Mouse (Mus musculus) neural tube, embryonic 11.5 days (tissue): Measurements from ENCODE around the gene Ubac2. TPM values are rescaled to one million over a fixed set of nuclear protein-coding genes. Genes with fewer than 3 reads are reported as not detected.

Source experiments
- ATAC-seq: fragments of 200-750 bp; cut with Nextera tagmentation; 2 replicates; pipeline ENCODE4 v1.8.0; 2017; ENCODE audit warnings: moderate number of reproducible peaks, mild to moderate bottlenecking, moderate TSS enrichment, moderate library complexity; ENCODE audit not compliant: insufficient read depth, low FRiP score, low TSS enrichment
- DNase-seq: peaks from one replicate; pipeline ENCODE4 v3.0.0-alpha.2; 2015; ENCODE audit warnings: low spot score
- H3K27ac ChIP-seq: fragments of 300-500 bp; sonication (generic); 2 replicates; pipeline ENCODE4 v1.5.1; 2014; ENCODE audit warnings: low read depth, mild to moderate bottlenecking, low read length
- H3K27me3 ChIP-seq: fragments of 300-500 bp; sonication (generic); 2 replicates; pipeline ENCODE4 v1.6.1; 2014; ENCODE audit warnings: mild to moderate bottlenecking, low read length, mixed read lengths; ENCODE audit not compliant: control insufficient read depth, insufficient read depth
- H3K36me3 ChIP-seq: fragments of 300-500 bp; sonication (generic); 2 replicates; pipeline ENCODE4 v1.6.1; 2014; ENCODE audit warnings: mild to moderate bottlenecking, low read length, moderate library complexity, mixed read lengths; ENCODE audit not compliant: control insufficient read depth, insufficient read depth
- H3K4me1 ChIP-seq: fragments of 300-500 bp; sonication (generic); 2 replicates; pipeline ENCODE4 v1.6.1; 2014; ENCODE audit warnings: low read length, mixed read lengths; ENCODE audit not compliant: control insufficient read depth, insufficient read depth
- H3K4me2 ChIP-seq: fragments of 300-500 bp; sonication (generic); 2 replicates; pipeline ENCODE4 v1.6.1; 2014; ENCODE audit warnings: low read depth, mild to moderate bottlenecking, moderate library complexity
- H3K4me3 ChIP-seq: fragments of 300-500 bp; sonication (generic); 2 replicates; pipeline ENCODE4 v1.5.1; 2014; ENCODE audit warnings: low read depth, low read length
- H3K9ac ChIP-seq: fragments of 300-500 bp; sonication (generic); 2 replicates; pipeline ENCODE4 v1.6.1; 2014; ENCODE audit warnings: mild to moderate bottlenecking, low read length
- H3K9me3 ChIP-seq: fragments of 300-500 bp; sonication (generic); 2 replicates; pipeline ENCODE4 v1.6.1; 2016; ENCODE audit warnings: low read length; ENCODE audit not compliant: control insufficient read depth
- WGBS: fragments of 180-500 bp; shearing (Covaris S2); extraction: QIAGEN DNeasy Blood & Tissue Kit; methylation state at CpG from one replicate; pipeline ENCODE4 v1.1.7; 2014; 5-methylcytosine and 5-hydroxymethylcytosine counted together
- polyA plus RNA-seq: library from polyadenylated mRNA; unstranded; fragments of >200 nt; fragmentation: Nextera tagmentation; extraction: Ambion mirVana; gene quantifications from 2 replicates; pipeline ENCODE4 v1.2.1, GENCODE M21; 2014

Ubac2 gene
- polyA plus RNA-seq, 1 experiment from 2014 or later, result 70.4 TPM

DNA sequence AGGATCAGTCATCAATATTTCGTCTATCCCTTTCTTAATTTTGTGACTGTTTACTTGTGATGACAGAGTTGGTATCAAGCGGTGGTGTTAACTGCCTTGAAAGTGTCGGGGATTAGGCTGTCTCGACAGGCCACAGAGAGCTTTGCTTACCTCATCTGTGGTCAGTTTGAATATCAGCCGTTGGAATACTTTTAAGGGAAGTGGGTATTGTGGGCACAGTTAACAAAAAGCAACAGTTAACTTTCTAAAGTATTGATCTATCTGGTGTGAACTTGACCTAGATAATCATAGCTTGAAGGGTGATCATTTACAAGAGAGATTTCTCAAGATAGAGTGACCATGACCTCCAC lies 56.2 kb downstream of the Ubac2 start:
- Histone ChIP-seq H3K4me1 (no peaks in the 10 kb centered on the region), H3K36me3 (0 out of 2 replicates have a peak, but pooled peaks cover 2% of the 10 kb centered on the region), H3K4me2 (no peak overlapping the region), H3K27ac (no peak overlapping the region), H3K4me3 (no peak overlapping the region), H3K9ac (no peak overlapping the region), H3K27me3 (no peaks in the 10 kb centered on the region), H3K9me3 (no peaks in the 10 kb centered on the region)
- no peak for ATAC-seq
- DNase-seq, result no peak
- WGBS, result 93% methylated on average over 5 of the region's 5 CpGs

DNA sequence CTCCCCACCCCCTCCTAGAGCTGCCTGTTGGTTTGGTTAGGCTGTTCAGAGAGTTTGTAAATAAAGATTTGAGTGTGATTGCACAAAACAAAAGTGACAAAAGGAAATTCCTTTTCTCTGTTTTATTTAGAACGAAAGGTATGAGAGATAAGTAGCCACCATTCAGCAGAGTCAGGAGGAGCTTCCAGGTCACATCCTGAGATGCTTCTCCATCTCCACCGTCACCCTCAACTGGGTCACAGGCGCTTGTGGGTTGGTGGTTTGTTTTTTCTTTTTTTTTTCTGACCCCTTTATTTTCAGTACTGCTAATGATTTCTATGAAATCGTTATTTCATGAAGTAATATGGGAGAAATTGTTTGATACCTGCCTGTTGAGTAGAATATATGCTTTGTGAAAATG lies 57.9 kb downstream of the Ubac2 start:
- WGBS, result 93% methylated on average over 4 of the region's 4 CpGs
- Histone ChIP-seq H3K9ac (no peak overlapping the region), H3K4me2 (no peak overlapping the region), H3K27me3 (no peaks in the 10 kb centered on the region), H3K36me3 (0 out of 2 replicates have a peak, but pooled peaks cover 2% of the 10 kb centered on the region), H3K27ac (no peak overlapping the region), H3K9me3 (no peaks in the 10 kb centered on the region), H3K4me1 (no peaks in the 10 kb centered on the region), H3K4me3 (no peak overlapping the region)
- DNase-seq (no peak), ATAC-seq (no peak)

DNA sequence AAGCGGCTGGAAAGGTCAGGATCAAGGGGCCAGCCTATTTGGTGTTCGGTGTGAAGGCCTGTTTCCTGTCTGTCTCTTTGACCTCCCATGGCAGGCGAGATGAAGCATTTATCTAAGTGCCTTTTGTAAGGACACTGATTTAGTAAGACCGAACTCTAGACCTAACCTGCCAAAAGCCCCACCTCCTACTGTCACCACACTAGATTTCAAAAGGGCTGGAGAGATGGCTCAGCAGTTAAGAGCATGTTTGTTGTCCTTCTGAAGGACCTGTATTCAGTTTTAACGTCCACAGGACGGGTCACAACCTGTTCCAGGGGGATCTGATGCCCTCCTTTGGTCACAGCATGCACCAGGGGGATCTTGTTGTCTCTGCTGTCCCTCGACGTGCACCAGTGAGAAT lies 58.4 kb downstream of the Ubac2 start:
- H3K9me3 ChIP-seq, result no peaks in the 10 kb centered on the region
- H3K4me3 ChIP-seq, result no peak overlapping the region
- ATAC-seq (no peak), DNase-seq (no peak)
- H3K36me3 ChIP-seq, result 0 out of 2 replicates have a peak, but pooled peaks cover 2% of the 10 kb centered on the region
- no peaks in the 10 kb centered on the region for H3K4me1 ChIP-seq
- H3K27ac ChIP-seq, result no peak overlapping the region
- no peak overlapping the region for H3K4me2 ChIP-seq
- H3K9ac ChIP-seq, result no peak overlapping the region
- no peaks in the 10 kb centered on the region for H3K27me3 ChIP-seq
- whole genome bisulfite sequencing, result 80% methylated on average over 8 of the region's 8 CpGs

DNA sequence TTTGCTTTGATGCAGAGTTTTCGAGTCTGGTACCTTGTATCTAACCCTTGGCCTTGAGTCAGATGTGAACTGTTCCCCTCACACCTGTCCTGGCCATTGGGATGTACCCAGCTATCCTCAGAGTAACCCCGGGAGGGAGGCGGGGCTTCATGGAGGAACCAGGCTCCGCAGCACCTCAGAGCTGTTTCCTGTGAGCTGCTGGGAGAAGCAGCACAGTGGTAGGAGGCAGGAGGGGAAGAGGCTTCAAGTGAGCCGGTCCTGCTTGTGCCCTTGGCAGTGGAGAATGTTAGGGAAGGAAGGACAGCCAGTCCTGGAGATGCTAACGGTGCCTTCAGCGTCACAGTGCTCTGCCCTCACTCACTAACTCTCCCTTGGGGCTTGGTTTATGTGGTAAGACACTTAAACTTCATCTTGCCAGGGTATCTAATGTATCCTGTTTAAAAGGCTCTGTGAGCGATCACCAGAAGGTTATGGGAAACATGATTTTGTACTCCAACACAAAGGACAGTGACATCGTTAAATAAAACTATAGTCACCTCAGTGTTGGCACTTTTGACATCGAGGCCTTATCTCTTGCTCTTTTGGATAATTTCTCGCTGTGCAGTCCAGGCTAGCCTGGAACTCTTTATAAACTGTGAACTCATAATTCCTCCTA lies 59.3 kb downstream of the Ubac2 start:
- no peaks in the 10 kb centered on the region for H3K27me3 ChIP-seq
- H3K9me3 ChIP-seq, result no peaks in the 10 kb centered on the region
- DNase-seq, result no peak
- H3K4me1 ChIP-seq, result no peaks in the 10 kb centered on the region
- no peak overlapping the region for H3K27ac ChIP-seq
- H3K36me3 ChIP-seq, result 0 out of 2 replicates have a peak, but pooled peaks cover 2% of the 10 kb centered on the region
- ATAC-seq, result no peak
- 86% methylated on average over 11 of the region's 11 CpGs for WGBS
- H3K4me3 ChIP-seq, result no peak overlapping the region
- H3K9ac ChIP-seq, result no peak overlapping the region
- H3K4me2 ChIP-seq, result no peak overlapping the region

DNA sequence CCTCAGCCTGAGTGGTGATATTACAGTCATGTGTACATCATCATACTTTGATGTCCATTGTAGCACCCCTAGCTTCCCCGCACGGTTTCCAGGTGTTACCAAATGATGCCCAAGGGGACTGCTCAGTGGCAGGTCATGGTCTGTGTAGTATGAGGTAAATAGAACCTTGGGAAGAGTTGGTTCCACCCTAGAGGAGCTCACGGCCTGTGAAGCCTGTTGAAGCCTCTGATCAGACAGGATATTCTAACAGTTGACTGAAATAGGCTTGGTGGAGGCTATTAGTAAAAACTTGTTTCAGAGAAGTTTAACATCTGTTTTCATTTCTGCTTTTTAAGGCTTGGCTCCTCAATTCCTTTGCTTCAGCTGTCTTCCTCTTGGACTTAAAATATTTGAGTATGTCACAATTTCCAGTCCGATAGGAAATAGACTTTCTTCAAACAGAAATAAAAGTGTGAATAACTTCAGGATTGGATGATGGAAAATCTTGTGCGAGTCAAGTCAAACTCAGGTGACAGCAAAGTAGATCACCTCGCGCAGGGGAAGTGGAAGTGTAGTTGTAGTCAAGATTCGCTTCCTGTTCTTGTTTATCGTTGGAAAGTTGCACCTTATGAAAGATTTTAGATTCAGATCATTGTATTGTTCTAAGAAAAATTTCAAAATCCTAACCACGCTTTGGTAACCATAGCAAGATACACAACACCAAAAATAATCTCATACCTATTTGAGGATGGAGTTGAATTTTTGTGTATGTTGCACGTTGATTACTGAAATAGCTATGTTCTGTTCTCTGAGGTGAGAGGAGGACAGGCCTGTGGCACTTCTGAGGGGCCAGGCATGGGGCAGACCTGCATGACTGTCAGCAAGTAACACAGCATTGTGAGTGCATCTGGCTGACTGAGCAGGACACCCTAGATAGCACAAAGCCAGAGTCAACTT lies 60.1 kb downstream of the Ubac2 start:
- Histone ChIP-seq H3K9me3 (no peaks in the 10 kb centered on the region), H3K27ac (no peak overlapping the region), H3K4me2 (no peak overlapping the region), H3K36me3 (0 out of 2 replicates have a peak, but pooled peaks cover 2% of the 10 kb centered on the region), H3K27me3 (no peaks in the 10 kb centered on the region), H3K9ac (no peak overlapping the region), H3K4me3 (no peak overlapping the region), H3K4me1 (no peaks in the 10 kb centered on the region)
- WGBS, result 92% methylated on average over 11 of the region's 11 CpGs
- DNase-seq (no peak), ATAC-seq (no peak)

DNA sequence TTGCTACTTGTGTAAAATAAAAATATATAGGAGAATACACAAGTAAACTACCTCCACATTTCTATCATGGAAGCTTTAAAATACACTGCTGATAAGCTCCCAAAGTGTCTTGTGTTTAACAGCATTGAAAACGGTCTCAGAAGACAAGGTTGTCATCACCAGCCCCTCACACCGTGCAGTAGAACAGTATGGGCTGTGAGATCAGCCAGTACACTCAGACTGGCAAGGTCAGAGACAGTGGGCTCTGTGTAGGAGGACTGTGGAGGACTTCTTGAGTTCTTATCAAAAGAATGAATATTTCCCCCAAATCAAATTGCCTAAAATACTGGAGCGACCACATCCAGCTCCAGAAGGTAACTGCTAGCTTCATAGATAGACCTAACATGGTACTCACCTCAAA lies 61.2 kb downstream of the Ubac2 start:
- WGBS, result 89% methylated on average over 3 of the region's 3 CpGs
- ATAC-seq (no peak), DNase-seq (no peak)
- Histone ChIP-seq H3K9me3 (no peaks in the 10 kb centered on the region), H3K27ac (no peak overlapping the region), H3K4me1 (no peaks in the 10 kb centered on the region), H3K9ac (no peak overlapping the region), H3K36me3 (0 out of 2 replicates have a peak, but pooled peaks cover 2% of the 10 kb centered on the region), H3K27me3 (no peaks in the 10 kb centered on the region), H3K4me2 (no peak overlapping the region), H3K4me3 (no peak overlapping the region)

DNA sequence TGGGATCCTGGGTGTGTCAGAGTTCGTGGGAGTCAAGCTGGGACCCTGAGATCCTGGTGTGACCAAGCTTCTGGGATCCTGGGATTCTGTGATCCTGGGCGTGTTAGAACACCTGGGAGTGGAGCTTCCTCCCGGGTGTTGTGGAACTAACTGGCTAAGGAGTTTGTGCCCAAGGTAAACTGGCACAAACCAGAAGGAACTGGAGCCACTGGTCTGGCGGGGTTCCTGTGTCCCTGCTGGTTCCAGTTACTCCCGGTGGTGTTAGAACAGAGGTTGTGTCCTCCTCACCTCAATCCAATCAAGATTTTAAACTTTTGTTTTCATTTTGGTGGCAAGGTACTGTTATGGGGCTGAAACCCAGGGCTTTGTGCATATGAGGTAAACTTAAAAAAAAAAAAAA lies 67.7 kb downstream of the Ubac2 start:
- no peaks in the 10 kb centered on the region for H3K4me1 ChIP-seq
- no peak overlapping the region for H3K4me2 ChIP-seq
- H3K4me3 ChIP-seq, result no peak overlapping the region
- DNase-seq, result no peak
- H3K9ac ChIP-seq, result no peak overlapping the region
- H3K27me3 ChIP-seq, result no peaks in the 10 kb centered on the region
- no peaks in the 10 kb centered on the region for H3K36me3 ChIP-seq
- no peak for ATAC-seq
- 86% methylated on average over 5 of the region's 5 CpGs for WGBS
- H3K27ac ChIP-seq, result no peak overlapping the region
- no peaks in the 10 kb centered on the region for H3K9me3 ChIP-seq

DNA sequence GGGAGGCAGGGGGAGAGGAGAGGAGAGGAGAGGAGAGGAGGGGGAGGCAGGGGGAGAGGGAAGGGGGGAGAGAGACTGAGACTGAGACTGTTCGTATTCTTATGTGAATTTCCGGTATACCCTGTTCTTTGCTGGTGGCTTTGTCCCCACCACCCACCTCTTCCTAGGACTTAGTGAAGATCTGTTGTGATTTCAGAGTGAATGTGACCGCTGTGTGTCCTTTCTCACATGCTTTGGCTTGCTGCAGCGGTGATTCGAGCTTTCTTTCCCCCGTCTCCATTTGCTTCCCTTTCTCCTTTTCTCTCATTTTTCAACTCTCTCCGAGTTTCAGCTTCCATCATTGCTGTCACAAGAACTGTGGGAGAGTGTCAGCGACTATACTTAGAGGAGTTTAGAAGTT lies 68.3 kb downstream of the Ubac2 start:
- no peak for ATAC-seq
- H3K9me3 ChIP-seq, result no peaks in the 10 kb centered on the region
- H3K27me3 ChIP-seq, result no peaks in the 10 kb centered on the region
- no peak overlapping the region for H3K9ac ChIP-seq
- H3K36me3 ChIP-seq, result no peaks in the 10 kb centered on the region
- 77% methylated on average over 8 of the region's 8 CpGs for WGBS
- DNase-seq, result no peak
- H3K4me1 ChIP-seq, result no peaks in the 10 kb centered on the region
- no peak overlapping the region for H3K4me2 ChIP-seq
- no peak overlapping the region for H3K4me3 ChIP-seq
- H3K27ac ChIP-seq, result no peak overlapping the region
